Mouse (Mus musculus) liver, adult 2 months (tissue): ENCODE data around the gene Olfr1163.

Experiments
- CTCF ChIP-seq: fragments of 200-500 bp; IDR thresholded peaks from 2 replicates; pipeline ENCODE4 v1.5.1; 2011; ENCODE audit warnings: low read depth, low read length, control low read depth
- POLR2A ChIP-seq: fragments of 200-500 bp; IDR thresholded peaks from 2 replicates; pipeline ENCODE4 v1.6.1; 2011; ENCODE audit warnings: low read length, control low read depth; ENCODE audit not compliant: insufficient read depth; ENCODE audit errors: extremely low read depth

GRCm38 (mm10) chr2:88093866-88094265 is 22.2 kb upstream of the Olfr1163 start, which contains the start of gene Olfr1164:
- no peak for TF ChIP-seq POLR2A
- no peak for TF ChIP-seq CTCF
